ENCODE assay signal across 8 mouse cellular contexts in the genomic region with DNA sequence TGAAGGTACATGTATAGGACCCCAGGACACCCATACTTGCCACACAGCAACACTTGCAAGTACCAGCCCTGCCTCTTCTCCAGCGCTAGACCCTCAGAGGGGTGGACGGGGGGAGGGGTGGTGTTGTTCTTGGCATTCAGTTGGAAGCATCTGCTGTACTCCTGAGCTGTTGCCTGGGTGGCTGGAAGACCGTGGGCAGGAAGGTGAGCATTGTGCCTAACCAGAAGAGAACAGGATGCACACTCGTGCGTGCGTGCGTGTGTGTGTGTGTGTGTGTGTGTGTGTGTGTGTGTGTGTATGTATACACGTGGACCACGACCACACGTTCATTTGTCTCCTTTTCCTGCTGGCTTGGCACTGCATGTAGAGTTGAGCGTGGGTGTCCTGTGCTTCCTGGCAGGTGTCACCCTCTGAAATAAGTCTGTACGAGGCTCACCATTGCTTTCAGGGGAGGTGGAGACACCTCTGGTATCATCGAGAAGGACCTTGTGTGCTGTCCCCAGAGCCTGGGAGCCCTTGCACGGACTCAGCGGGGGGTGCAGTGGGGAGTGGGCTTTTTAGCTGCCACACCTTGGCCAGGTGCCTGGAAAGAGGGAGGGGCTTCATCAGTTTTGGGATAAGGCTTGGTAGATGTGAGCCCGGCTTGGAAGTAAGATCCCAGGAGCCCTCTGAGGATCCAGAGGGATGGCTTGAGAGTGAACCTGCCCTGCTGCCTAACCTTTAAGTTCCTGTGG.
DNase-seq lines count a peak whose midpoint lies in the region; ATAC-seq and TF ChIP-seq lines count a peak whose summit lies in the region.

No protein-coding gene starts in this region.

- no peak overlapping the region for H3K9ac ChIP-seq in forebrain, embryonic 12.5 days
- no peak overlapping the region for H3K9ac ChIP-seq in forebrain, postnatal 0 days
- H3K9ac ChIP-seq in forebrain, embryonic 13.5 days = no peak overlapping the region

- TF ChIP-seq CTCF in forebrain, postnatal 0 days (IDR thresholded peaks at IDR 0.05; ENCODE audit: low read depth) = no peak

- H3K27me3 ChIP-seq in forebrain, embryonic 12.5 days = no peaks in the 10 kb centered on the region
- H3K27me3 ChIP-seq in forebrain, postnatal 0 days (ENCODE audit: insufficient read depth, low read length) = no peaks in the 10 kb centered on the region
- H3K27me3 ChIP-seq in megakaryocyte, embryonic 14.5 days (replicated peaks) = no peaks in the 10 kb centered on the region
- no peaks in the 10 kb centered on the region for H3K27me3 ChIP-seq in forebrain, embryonic 13.5 days

- H3K4me2 ChIP-seq in forebrain, embryonic 12.5 days = no peak overlapping the region
- no peak overlapping the region for H3K4me2 ChIP-seq in forebrain, postnatal 0 days (ENCODE audit: low read depth)
- H3K4me2 ChIP-seq in forebrain, embryonic 13.5 days = no peak overlapping the region

- ATAC-seq in forebrain, embryonic 12.5 days (ENCODE audit: low FRiP score) = no peak
- ATAC-seq in forebrain, postnatal 0 days = no peak
- ATAC-seq in megakaryocyte, adult 5-6 weeks (ENCODE audit: poor library complexity, severe bottlenecking) = no peak
- ATAC-seq in forebrain, embryonic 13.5 days = peak; percentile 39; the same call in 1 of the 2 replicates

- H3K9me3 ChIP-seq in forebrain, embryonic 12.5 days = no peaks in the 10 kb centered on the region
- H3K9me3 ChIP-seq in forebrain, postnatal 0 days (ENCODE audit: low read length) = no peaks in the 10 kb centered on the region
- H3K9me3 ChIP-seq in megakaryocyte, embryonic 14.5 days = no peaks in the 10 kb centered on the region
- no peaks in the 10 kb centered on the region for H3K9me3 ChIP-seq in forebrain, embryonic 13.5 days (replicated peaks)

- H3K4me1 ChIP-seq in forebrain, embryonic 12.5 days = peaks cover 59% of the 10 kb centered on the region
- H3K4me1 ChIP-seq in forebrain, postnatal 0 days (ENCODE audit: insufficient read depth) = peaks cover 23% of the 10 kb centered on the region
- H3K4me1 ChIP-seq in megakaryocyte, embryonic 14.5 days = peaks cover 100% of the 10 kb centered on the region
- H3K4me1 ChIP-seq in forebrain, embryonic 13.5 days = peaks cover 63% of the 10 kb centered on the region

- H3K36me3 ChIP-seq in forebrain, embryonic 12.5 days (replicated peaks) = no peaks in the 10 kb centered on the region
- H3K36me3 ChIP-seq in forebrain, postnatal 0 days (ENCODE audit: insufficient read depth) = no peaks in the 10 kb centered on the region
- H3K36me3 ChIP-seq in megakaryocyte, embryonic 14.5 days (replicated peaks; ENCODE audit: low read length) = peaks cover 48% of the 10 kb centered on the region
- no peaks in the 10 kb centered on the region for H3K36me3 ChIP-seq in forebrain, embryonic 13.5 days (ENCODE audit: poor library complexity, severe bottlenecking)

- H3K4me3 ChIP-seq in forebrain, embryonic 12.5 days (replicated peaks) = no peak overlapping the region
- no peak overlapping the region for H3K4me3 ChIP-seq in forebrain, postnatal 0 days (ENCODE audit: low read depth, low read length)
- H3K4me3 ChIP-seq in megakaryocyte, embryonic 14.5 days (replicated peaks) = peak overlapping the region; percentile 91
- no peak overlapping the region for H3K4me3 ChIP-seq in forebrain, embryonic 13.5 days

- no peak for DNase-seq in forebrain, postnatal 0 days
- peak; percentile 64 to 67 for DNase-seq in natural killer cell, adult 2 months (ENCODE audit: low spot score in 2 of 2)
- DNase-seq in c-Kit-positive CD71-positive TER-119-positive erythroid progenitor cells, embryonic 14.5 days (ENCODE audit: low spot score) = no peak
- no peak for DNase-seq in cerebellum, postnatal 36 days

- peak overlapping the region; percentile 50 for H3K27ac ChIP-seq in forebrain, embryonic 12.5 days
- H3K27ac ChIP-seq in forebrain, postnatal 0 days (ENCODE audit: low read depth, low read length) = no peak overlapping the region
- peak overlapping the region; percentile 64 for H3K27ac ChIP-seq in forebrain, embryonic 13.5 days

- 71% methylated on average over 16 of the region's 16 CpGs for WGBS in forebrain, embryonic 12.5 days
- WGBS in forebrain, postnatal 0 days = 57% methylated on average over 16 of the region's 16 CpGs
- 66% methylated on average over 16 of the region's 16 CpGs for WGBS in forebrain, embryonic 13.5 days

Comparison
In these comparisons a context has a peak if more than half of its experiments do, and no peak if none do; other contexts are left out.
1. DNase-seq: peak in natural killer cell, adult 2 months (2 of 2); none in forebrain, postnatal 0 days (single experiment), c-Kit-positive CD71-positive TER-119-positive erythroid progenitor cells, embryonic 14.5 days (single experiment) and cerebellum, postnatal 36 days (0 of 2).